Mouse (Mus musculus) thymus, postnatal 4 days (tissue): Measurements from ENCODE around the gene Adam10.
A peak's percentile ranks its signal among the peaks of the same experiment; 100 is the strongest.

Experiments
- DNase-seq: peaks from one replicate; pipeline ENCODE4 v3.0.0; 2021

The Adam10 gene

GRCm38 (mm10) chr9:70675117-70675516, 3.7 kb upstream of the Adam10 start:
- no peak for DNase-seq

GRCm38 (mm10) chr9:70675961-70676360, 2.8 kb upstream of the Adam10 start:
- DNase-seq = no peak

DNA sequence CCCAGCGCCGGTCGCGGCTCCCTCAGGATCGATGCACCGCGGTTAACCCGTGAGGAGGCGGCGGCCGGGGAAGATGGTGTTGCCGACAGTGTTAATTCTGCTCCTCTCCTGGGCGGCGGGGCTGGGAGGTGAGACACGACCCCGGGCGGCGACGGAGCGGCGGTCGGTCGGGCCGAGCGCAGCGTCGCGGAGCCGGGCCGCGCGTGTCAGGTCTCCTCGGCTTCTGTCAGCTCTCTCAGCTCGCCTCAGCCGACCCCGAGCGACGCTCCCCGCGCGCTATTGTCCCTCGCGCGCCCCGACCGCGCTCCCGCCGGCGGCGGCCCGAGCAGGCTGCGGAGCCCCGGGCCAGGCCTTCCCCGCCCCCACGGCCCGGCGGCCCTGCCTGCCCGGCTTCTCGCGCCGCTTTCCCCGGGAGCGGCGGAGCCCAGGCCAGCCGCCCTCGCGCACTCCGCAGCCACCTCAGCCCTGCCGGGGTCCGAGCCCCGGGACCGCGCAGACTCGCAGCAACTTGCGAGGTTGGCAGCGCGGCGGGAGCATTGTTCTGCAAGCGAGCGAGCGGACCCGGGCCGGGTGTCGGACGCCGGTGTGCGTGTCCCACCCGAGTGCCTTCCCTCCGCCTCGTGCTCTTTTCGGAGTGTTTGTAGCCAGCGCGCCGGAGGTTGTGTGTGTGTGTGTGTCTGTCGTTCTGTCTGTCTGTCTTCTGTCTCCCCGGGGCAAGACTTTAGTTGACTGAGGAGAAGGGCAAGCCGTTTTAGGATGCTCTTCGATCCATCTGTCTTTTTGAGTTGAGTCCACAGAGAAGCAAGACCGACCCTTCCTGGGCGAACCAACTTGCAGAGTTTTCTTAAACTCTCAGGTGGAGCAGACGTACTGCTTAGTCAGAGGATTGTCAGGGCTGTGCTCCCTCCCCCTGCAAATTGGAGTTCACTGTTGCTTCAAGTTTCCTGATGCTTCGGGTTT, 615 bp downstream of the Adam10 start:
- peak; percentile 73 for DNase-seq

GRCm38 (mm10) chr9:70682202-70682601, 3.4 kb downstream of the Adam10 start:
- no peak for DNase-seq

- DNase-seq = no peak
These were observed 9.6 kb downstream of the Adam10 start for GRCm38 (mm10) chr9:70688301-70688968.

DNA sequence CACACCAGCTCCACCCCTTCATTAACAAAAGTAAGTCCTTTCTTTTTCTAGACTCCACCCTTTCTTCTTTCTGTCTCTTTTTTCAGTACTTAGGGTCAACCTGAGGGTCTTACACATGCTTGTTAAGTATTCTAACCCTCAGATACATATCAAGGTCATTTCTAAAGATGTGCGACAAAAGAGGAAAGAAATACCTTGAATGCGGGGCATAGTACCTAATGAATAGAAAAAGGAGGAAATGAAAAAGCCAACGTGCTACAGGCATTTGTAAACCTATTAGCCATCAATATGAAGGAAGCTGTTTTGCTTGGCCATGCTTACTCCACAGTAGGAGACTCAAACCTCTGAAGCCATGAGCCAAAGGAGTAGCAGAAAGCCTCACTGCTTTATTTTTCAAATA, 11.1 kb downstream of the Adam10 start:
- DNase-seq = no peak

GRCm38 (mm10) chr9:70690579-70690978, 11.8 kb downstream of the Adam10 start:
- no peak for DNase-seq

DNA sequence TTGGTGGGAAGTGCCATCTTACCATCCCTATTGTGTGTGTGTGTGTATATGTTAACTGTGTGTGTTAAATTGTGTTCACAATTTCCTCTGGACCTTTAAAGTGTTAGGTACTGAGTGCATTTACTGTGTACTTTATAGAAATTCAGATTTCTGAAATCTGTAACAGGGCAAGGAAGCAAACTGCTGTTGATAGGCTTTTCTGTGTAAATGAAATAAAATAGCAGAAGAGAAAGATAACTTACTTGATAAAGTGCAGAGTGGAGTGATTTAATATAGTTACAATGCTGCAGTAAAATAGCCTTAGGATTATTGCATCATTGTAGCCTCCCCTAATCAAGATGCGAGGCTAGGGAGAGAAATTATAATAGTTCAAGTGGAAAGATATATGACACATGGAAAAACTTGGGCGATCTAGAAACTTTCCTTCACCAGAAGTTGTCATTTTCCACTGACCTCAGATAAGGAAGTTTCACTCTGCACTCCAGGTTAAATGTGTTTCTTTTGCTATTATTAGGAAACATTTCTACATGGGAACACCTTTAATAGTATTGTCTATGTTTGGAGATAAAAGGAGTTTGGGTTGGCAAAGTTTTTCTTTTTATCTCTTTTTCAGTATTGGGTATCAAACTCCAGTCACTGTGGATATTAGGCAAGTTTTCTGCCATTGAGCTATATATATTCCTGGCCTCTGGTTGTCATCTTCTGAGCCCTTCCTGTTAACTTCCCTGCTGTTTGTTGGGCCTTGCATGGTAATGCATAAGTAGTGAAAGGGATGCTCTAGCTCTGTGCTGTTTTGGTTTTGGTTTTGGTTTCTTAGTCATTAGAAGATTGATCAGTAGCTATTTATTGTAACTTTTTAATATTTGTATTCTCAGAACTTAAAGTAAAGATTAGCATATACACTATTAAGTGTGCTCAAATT, 13.2 kb downstream of the Adam10 start:
- DNase-seq = no peak

DNA sequence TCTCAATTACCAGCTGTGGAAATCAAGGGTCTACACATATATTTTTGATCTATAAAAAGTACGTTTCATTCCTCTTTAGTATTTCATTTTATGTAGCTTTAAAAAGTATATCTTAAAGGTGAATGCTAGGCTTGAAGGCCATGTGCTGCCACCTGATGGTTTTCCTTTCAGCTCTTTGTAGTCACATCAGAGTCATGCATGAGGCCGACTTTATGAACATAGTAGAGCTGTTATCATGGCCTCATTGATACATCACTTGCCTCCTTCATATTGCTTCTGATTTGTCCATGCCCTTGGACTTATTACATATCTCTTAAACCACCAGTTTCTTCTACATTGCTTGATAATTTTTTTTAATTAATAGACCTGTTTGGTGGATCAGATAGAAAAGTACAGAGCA, 16.9 kb downstream of the Adam10 start:
- DNase-seq = peak; percentile 13

GRCm38 (mm10) chr9:70698090-70698489, 19.3 kb downstream of the Adam10 start:
- no peak for DNase-seq

DNA sequence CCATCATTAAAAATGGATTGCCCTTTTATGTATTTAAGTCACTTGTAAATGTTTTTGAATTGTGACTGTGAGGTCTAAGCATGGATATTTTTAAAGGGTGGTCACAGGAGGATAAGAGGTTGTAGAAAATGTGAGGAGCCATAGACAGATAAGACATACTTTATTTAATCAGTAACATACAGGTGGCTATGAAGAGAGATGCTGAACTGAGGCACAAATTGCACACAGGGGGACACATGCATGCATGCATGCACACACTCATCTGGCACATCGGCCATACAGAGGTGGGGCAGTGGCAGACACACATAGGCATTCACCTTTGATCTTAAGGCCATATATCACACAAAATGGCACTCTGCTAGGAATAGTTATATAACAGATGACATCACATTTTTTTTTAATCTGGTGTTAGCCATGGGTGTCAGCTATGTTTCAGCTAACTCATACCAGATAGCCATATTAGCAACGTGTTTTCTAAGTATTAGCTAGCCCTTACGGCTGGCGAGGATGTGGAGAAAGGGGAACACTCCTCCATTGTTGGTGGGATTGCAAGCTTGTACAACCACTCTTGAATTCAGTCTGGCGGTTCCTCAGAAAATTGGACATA, 24.9 kb downstream of the Adam10 start:
- DNase-seq = no peak

GRCm38 (mm10) chr9:70706444-70706843, 27.6 kb downstream of the Adam10 start:
- DNase-seq = no peak

DNA sequence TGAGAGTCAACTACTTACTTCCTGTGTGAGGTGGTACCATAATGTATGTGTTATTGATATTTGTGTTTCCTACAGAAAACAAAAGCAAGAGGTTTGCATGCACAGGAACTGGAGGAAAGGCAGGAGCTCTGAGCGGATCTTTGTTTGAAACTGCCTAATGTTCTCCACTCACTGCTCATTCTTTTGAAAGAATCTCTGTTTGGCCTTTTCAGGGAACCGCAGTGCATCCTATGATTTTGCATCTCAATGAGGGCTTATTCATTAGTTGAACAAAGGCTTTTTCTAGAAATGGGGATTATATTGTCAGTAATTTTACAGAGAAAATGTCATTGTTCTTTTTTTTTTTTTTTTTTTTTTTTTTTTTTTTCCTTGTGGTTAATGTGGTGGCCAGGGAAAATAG, 50.7 kb downstream of the Adam10 start:
- DNase-seq = no peak

DNA sequence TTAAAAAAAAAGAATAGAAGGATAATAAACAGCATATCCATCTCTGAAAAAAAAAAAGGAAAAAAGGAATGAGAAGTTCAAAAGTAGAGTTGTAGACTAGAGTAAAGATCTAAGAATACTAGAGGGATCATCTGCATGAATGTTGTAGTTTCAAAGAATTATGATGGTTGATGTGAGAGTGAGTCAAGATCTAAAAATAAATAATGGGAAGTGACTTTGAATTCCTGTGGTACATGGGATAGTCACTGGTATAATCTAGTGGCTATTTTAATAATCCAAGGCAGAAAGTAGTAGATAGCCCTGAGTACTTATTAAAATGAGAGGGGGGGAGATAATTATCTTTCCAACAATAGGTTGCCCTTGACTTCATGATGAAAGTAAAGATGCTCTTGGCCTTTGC, 52.3 kb downstream of the Adam10 start:
- no peak for DNase-seq

- no peak for DNase-seq
These were observed 54.4 kb downstream of the Adam10 start for GRCm38 (mm10) chr9:70733208-70733607.

- no peak for DNase-seq
These were observed 61.2 kb downstream of the Adam10 start for GRCm38 (mm10) chr9:70739998-70740397.

- DNase-seq = no peak
These were observed 72.9 kb downstream of the Adam10 start for GRCm38 (mm10) chr9:70751504-70752222.

DNA sequence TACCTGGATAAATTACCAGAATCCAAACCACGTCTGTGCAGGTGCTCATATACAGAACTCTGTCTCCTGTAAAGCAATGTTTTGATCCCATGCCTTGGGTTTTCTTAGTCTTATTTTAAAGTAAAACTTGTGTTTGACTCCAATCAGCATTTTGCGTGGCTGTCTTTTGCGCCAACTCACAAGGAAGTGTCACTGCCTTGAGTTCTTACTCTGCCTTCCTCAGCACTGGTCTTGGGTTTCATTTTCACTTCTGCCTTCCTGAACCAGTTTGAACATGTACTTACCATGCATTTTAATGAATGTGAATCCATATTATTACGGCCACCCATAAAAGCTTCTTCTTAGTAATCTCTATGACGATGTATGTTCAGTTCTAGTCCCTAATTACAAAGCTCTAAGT, 82.2 kb downstream of the Adam10 start:
- no peak for DNase-seq

DNA sequence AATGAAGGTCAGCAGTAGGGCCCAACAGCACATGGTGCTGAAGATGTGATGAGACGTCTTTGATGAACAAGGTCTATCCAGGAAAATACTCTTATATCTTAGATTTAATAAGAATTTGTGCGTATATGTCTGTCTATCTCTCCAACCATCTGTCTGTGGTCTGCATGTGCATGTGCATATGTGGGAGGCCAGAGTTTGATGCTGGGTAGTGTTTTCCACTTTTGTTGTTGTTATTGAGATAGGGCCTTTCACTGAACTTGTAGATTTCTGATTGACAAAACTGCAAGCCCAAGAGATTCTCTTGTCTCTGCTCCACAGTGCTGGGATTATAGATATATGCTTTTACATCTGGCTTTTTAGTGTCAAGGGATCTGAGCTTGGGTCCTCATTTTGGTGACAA, 96.7 kb downstream of the Adam10 start:
- no peak for DNase-seq

- no peak for DNase-seq
These were observed 103.4 kb downstream of the Adam10 start for GRCm38 (mm10) chr9:70782191-70782590.

DNA sequence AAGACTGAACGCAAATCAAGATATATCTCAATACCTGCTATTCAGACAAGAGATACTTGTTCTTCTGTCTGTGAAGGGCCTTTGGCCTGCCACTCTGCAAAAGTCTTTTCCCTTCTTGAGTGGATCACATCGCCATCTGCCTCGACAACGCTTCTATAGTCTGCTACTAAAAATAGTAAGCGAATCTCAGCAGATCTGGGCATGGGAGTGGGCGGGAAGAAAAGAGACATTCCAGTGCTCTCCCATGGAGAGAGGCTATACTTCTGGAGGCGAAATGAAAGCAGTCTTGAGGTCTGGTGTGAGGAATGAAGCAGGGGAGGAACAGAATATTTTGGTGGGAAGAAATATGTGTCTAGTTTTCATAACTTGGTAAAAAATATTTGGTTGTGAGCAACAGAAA, 109.9 kb downstream of the Adam10 start:
- DNase-seq = no peak

GRCm38 (mm10) chr9:70790621-70791020, 111.8 kb downstream of the Adam10 start:
- no peak for DNase-seq
